In the genomic region with DNA sequence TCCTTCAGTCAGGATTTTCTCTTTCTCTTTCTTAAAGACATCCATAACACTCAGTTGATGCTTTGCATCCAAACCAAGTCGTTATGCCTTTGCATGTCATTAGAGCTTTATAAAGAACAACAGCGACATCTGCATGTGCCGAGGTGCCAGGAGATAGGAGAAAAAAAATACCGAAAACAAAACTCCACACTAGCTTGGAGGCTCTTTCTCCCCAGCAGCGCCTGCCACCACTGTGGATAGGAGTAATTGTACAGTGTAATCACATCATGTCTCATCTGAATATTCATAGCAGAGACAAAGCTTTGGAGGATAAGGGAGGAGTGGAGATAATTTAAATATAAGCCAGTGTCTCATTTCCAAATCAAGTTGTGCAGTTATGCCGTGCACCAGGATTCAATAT, we compare ENCODE assay signal across 11 mouse cellular contexts.
DNase-seq lines count a peak whose midpoint lies in the region; ATAC-seq and TF ChIP-seq lines count a peak whose summit lies in the region.
"Had no signal": no experiment of that assay in that cellular context is flagged by ENCODE, and none has a peak within 500 bp of the region (broad histone marks: within the 10 kb centered on the region; RNA-seq: fewer than 3 reads in every experiment).

No protein-coding gene starts in this region.

- 72% methylated on average over 6 of the region's 6 CpGs for WGBS in lung, embryonic 14.5 days
- 77% methylated on average over 6 of the region's 6 CpGs for WGBS in lung, postnatal 0 days
- WGBS in forebrain, embryonic 16.5 days, result 13% methylated on average over 6 of the region's 6 CpGs
- WGBS in hindbrain, embryonic 14.5 days, result 23% methylated on average over 6 of the region's 6 CpGs
- WGBS in heart, embryonic 10.5 days, result 79% methylated on average over 6 of the region's 6 CpGs

- no peak for TF ChIP-seq CTCF in lung, embryonic 14.5 days (IDR thresholded peaks at IDR 0.05; ENCODE audit: low read depth)
- TF ChIP-seq CTCF in lung, postnatal 0 days (IDR thresholded peaks at IDR 0.05), result no peak

- TF ChIP-seq EP300 in lung, postnatal 0 days (IDR thresholded peaks at IDR 0.05), result no peak

- DNase-seq in lung, embryonic 14.5 days, result peak; percentile 17
- no peak for DNase-seq in lung, postnatal 0 days (ENCODE audit: low spot score)
- peak; percentile 80 for DNase-seq in hindbrain, embryonic 14.5 days (ENCODE audit: low spot score)
- DNase-seq in right cerebral cortex, postnatal 25 days, result peak; percentile 21
- DNase-seq in testis, postnatal 14 days (ENCODE audit: low spot score), result no peak
- DNase-seq in heart, embryonic 10.5 days (ENCODE audit: low spot score), result no peak
- DNase-seq: cerebellum, adult 2 months; gastrocnemius, postnatal 25 days; kidney, postnatal 14 days; thymus, adult 2 months had no signal

- no peaks in the 10 kb centered on the region for H3K4me1 ChIP-seq in lung, embryonic 14.5 days (ENCODE audit: insufficient read depth)
- peaks cover 5% of the 10 kb centered on the region; the same call in 1 of the 2 replicates for H3K4me1 ChIP-seq in lung, postnatal 0 days (ENCODE audit: insufficient read depth, low read depth, low read length)
- peaks cover 32% of the 10 kb centered on the region for H3K4me1 ChIP-seq in forebrain, embryonic 16.5 days (replicated peaks; ENCODE audit: control insufficient read depth, insufficient read depth, low read length)
- H3K4me1 ChIP-seq in hindbrain, embryonic 14.5 days (replicated peaks; ENCODE audit: control insufficient read depth, insufficient read depth, low read length), result peaks cover 14% of the 10 kb centered on the region
- no peaks in the 10 kb centered on the region for H3K4me1 ChIP-seq in heart, embryonic 10.5 days

- no peak overlapping the region for H3K4me3 ChIP-seq in lung, embryonic 14.5 days (ENCODE audit: low read depth, low read length)
- H3K4me3 ChIP-seq in lung, postnatal 0 days (ENCODE audit: low read depth, low read length), result no peak overlapping the region
- peak overlapping the region; percentile 53 for H3K4me3 ChIP-seq in forebrain, embryonic 16.5 days (replicated peaks; ENCODE audit: low read length)
- H3K4me3 ChIP-seq in hindbrain, embryonic 14.5 days (replicated peaks; ENCODE audit: low read length), result peak overlapping the region; percentile 41
- no peak overlapping the region for H3K4me3 ChIP-seq in heart, embryonic 10.5 days

- H3K9ac ChIP-seq in lung, embryonic 14.5 days, result no peak overlapping the region
- H3K9ac ChIP-seq in lung, postnatal 0 days (replicated peaks; ENCODE audit: low read depth), result no peak overlapping the region
- H3K9ac ChIP-seq in forebrain, embryonic 16.5 days (replicated peaks; ENCODE audit: low read depth, low read length), result peak overlapping the region; percentile 66
- H3K9ac ChIP-seq in hindbrain, embryonic 14.5 days, result peak overlapping the region; percentile 67

- no peak for ATAC-seq in lung, embryonic 14.5 days (ENCODE audit: insufficient read depth)
- ATAC-seq in lung, postnatal 0 days, result no peak
- ATAC-seq in forebrain, embryonic 16.5 days, result peak; percentile 43
- ATAC-seq in hindbrain, embryonic 14.5 days (ENCODE audit: low FRiP score), result no peak

- no peaks in the 10 kb centered on the region for H3K27me3 ChIP-seq in lung, embryonic 14.5 days (ENCODE audit: insufficient read depth, low read length)
- no peaks in the 10 kb centered on the region for H3K27me3 ChIP-seq in lung, postnatal 0 days (replicated peaks; ENCODE audit: insufficient read depth, low read length)
- 0 out of 2 replicates have a peak, but pooled peaks cover 5% of the 10 kb centered on the region for H3K27me3 ChIP-seq in forebrain, embryonic 16.5 days (replicated peaks; ENCODE audit: control insufficient read depth, insufficient read depth, low read length)
- H3K27me3 ChIP-seq in hindbrain, embryonic 14.5 days (ENCODE audit: control insufficient read depth, insufficient read depth, low read length), result no peaks in the 10 kb centered on the region
- no peaks in the 10 kb centered on the region for H3K27me3 ChIP-seq in heart, embryonic 10.5 days (ENCODE audit: insufficient read depth, poor library complexity, severe bottlenecking)

- no peaks in the 10 kb centered on the region for H3K9me3 ChIP-seq in lung, embryonic 14.5 days (ENCODE audit: low read depth, low read length)
- no peaks in the 10 kb centered on the region for H3K9me3 ChIP-seq in lung, postnatal 0 days (ENCODE audit: low read length)
- H3K9me3 ChIP-seq in forebrain, embryonic 16.5 days (ENCODE audit: control insufficient read depth, low read length), result no peaks in the 10 kb centered on the region
- no peaks in the 10 kb centered on the region for H3K9me3 ChIP-seq in hindbrain, embryonic 14.5 days (ENCODE audit: control insufficient read depth, low read length)
- H3K9me3 ChIP-seq in heart, embryonic 10.5 days, result no peaks in the 10 kb centered on the region

- no peak overlapping the region for H3K27ac ChIP-seq in lung, embryonic 14.5 days (ENCODE audit: low read depth)
- H3K27ac ChIP-seq in lung, postnatal 0 days (ENCODE audit: low read length), result no peak overlapping the region
- peak overlapping the region; percentile 66 for H3K27ac ChIP-seq in forebrain, embryonic 16.5 days (ENCODE audit: low read length)
- peak overlapping the region; percentile 95 for H3K27ac ChIP-seq in hindbrain, embryonic 14.5 days
- no peak overlapping the region for H3K27ac ChIP-seq in heart, embryonic 10.5 days

- H3K4me2 ChIP-seq in lung, embryonic 14.5 days, result no peak overlapping the region
- no peak overlapping the region for H3K4me2 ChIP-seq in lung, postnatal 0 days (replicated peaks; ENCODE audit: low read depth, low read length)
- H3K4me2 ChIP-seq in forebrain, embryonic 16.5 days (ENCODE audit: low read length), result peak overlapping the region; percentile 48
- peak overlapping the region; percentile 57 for H3K4me2 ChIP-seq in hindbrain, embryonic 14.5 days (replicated peaks)

- H3K36me3 ChIP-seq in lung, embryonic 14.5 days (ENCODE audit: insufficient read depth), result no peaks in the 10 kb centered on the region
- no peaks in the 10 kb centered on the region for H3K36me3 ChIP-seq in lung, postnatal 0 days (ENCODE audit: insufficient read depth, low read length)
- H3K36me3 ChIP-seq in forebrain, embryonic 16.5 days (ENCODE audit: control insufficient read depth, insufficient read depth), result no peaks in the 10 kb centered on the region
- no peaks in the 10 kb centered on the region for H3K36me3 ChIP-seq in hindbrain, embryonic 14.5 days (replicated peaks; ENCODE audit: control insufficient read depth, insufficient read depth)
- H3K36me3 ChIP-seq in heart, embryonic 10.5 days, result no peaks in the 10 kb centered on the region

Comparison
In these comparisons a context has a peak if more than half of its experiments do, and no peak if none do; other contexts are left out.
1. DNase-seq: peak in lung, embryonic 14.5 days (single experiment), hindbrain, embryonic 14.5 days (single experiment) and right cerebral cortex, postnatal 25 days (single experiment); none in lung, postnatal 0 days (single experiment), testis, postnatal 14 days (single experiment) and heart, embryonic 10.5 days (single experiment).
2. H3K27ac ChIP-seq: peak in forebrain, embryonic 16.5 days (single experiment) and hindbrain, embryonic 14.5 days (single experiment); none in lung, embryonic 14.5 days (single experiment), lung, postnatal 0 days (single experiment) and heart, embryonic 10.5 days (single experiment).
3. H3K4me2 ChIP-seq: peak in forebrain, embryonic 16.5 days (single experiment) and hindbrain, embryonic 14.5 days (single experiment); none in lung, embryonic 14.5 days (single experiment) and lung, postnatal 0 days (single experiment).
4. H3K4me3 ChIP-seq: peak in forebrain, embryonic 16.5 days (single experiment) and hindbrain, embryonic 14.5 days (single experiment); none in lung, embryonic 14.5 days (single experiment), lung, postnatal 0 days (single experiment) and heart, embryonic 10.5 days (single experiment).
5. H3K9ac ChIP-seq: peak in forebrain, embryonic 16.5 days (single experiment) and hindbrain, embryonic 14.5 days (single experiment); none in lung, embryonic 14.5 days (single experiment) and lung, postnatal 0 days (single experiment).